In genomic region chr6:93848942-93849790, GRCm38 (mm10) we compare ENCODE assay signal across 12 mouse cellular contexts.
DNase-seq lines count a peak whose midpoint lies in the region; ATAC-seq and TF ChIP-seq lines count a peak whose summit lies in the region.
"Had no signal": no experiment of that assay in that cellular context is flagged by ENCODE, and none has a peak within 500 bp of the region (broad histone marks: within the 10 kb centered on the region; RNA-seq: fewer than 3 reads in every experiment).

No protein-coding gene starts in this region.

- H3K36me3 ChIP-seq in forebrain, postnatal 0 days (ENCODE audit: insufficient read depth): no peaks in the 10 kb centered on the region
- no peaks in the 10 kb centered on the region for H3K36me3 ChIP-seq in midbrain, embryonic 15.5 days (replicated peaks)
- no peaks in the 10 kb centered on the region for H3K36me3 ChIP-seq in intestine, embryonic 16.5 days (ENCODE audit: control insufficient read depth, insufficient read depth, low read length)
- H3K36me3 ChIP-seq: stomach, embryonic 15.5 days had no signal

- no peak overlapping the region for H3K4me3 ChIP-seq in forebrain, postnatal 0 days (ENCODE audit: low read depth, low read length)
- H3K4me3 ChIP-seq in midbrain, embryonic 15.5 days: no peak overlapping the region
- no peak overlapping the region for H3K4me3 ChIP-seq in intestine, embryonic 16.5 days (ENCODE audit: low read length)
- H3K4me3 ChIP-seq: heart, adult 2 months; stomach, embryonic 15.5 days had no signal

- no peak for TF ChIP-seq CTCF in forebrain, postnatal 0 days (IDR thresholded peaks at IDR 0.05; ENCODE audit: low read depth)

- H3K4me2 ChIP-seq in forebrain, postnatal 0 days (ENCODE audit: low read depth): no peak overlapping the region
- no peak overlapping the region for H3K4me2 ChIP-seq in midbrain, embryonic 15.5 days
- H3K4me2 ChIP-seq in intestine, embryonic 16.5 days (ENCODE audit: low read depth, low read length): no peak overlapping the region
- H3K4me2 ChIP-seq: stomach, embryonic 15.5 days had no signal

- H3K27ac ChIP-seq in forebrain, postnatal 0 days (ENCODE audit: low read depth, low read length): peak overlapping the region; percentile 47; the same call in 1 of the 2 replicates
- peak overlapping the region; percentile 55 for H3K27ac ChIP-seq in midbrain, embryonic 15.5 days
- H3K27ac ChIP-seq in intestine, embryonic 16.5 days (ENCODE audit: low read length): no peak overlapping the region
- H3K27ac ChIP-seq: heart, adult 2 months; macrophage; stomach, embryonic 15.5 days had no signal

- 18% methylated on average over 7 of the region's 7 CpGs for WGBS in forebrain, postnatal 0 days
- 18% methylated on average over 7 of the region's 7 CpGs for WGBS in midbrain, embryonic 15.5 days
- WGBS in intestine, embryonic 16.5 days: 55% methylated on average over 7 of the region's 7 CpGs

- no peak overlapping the region for H3K9ac ChIP-seq in forebrain, postnatal 0 days
- H3K9ac ChIP-seq in midbrain, embryonic 15.5 days: no peak overlapping the region
- H3K9ac ChIP-seq in intestine, embryonic 16.5 days (ENCODE audit: low read depth, low read length): no peak overlapping the region
- H3K9ac ChIP-seq: stomach, embryonic 15.5 days had no signal

- peaks cover 12% of the 10 kb centered on the region for H3K4me1 ChIP-seq in forebrain, postnatal 0 days (ENCODE audit: insufficient read depth)
- peaks cover 32% of the 10 kb centered on the region for H3K4me1 ChIP-seq in midbrain, embryonic 15.5 days
- no peaks in the 10 kb centered on the region for H3K4me1 ChIP-seq in intestine, embryonic 16.5 days (ENCODE audit: control insufficient read depth, insufficient read depth, low read length)
- H3K4me1 ChIP-seq: stomach, embryonic 15.5 days had no signal

- DNase-seq in WW6 (ENCODE audit: low read depth, low spot score): peak; percentile 36
- peak; percentile 48 for DNase-seq in embryo, embryonic 11 days
- peak; percentile 49 for DNase-seq in forebrain, postnatal 0 days
- no peak for DNase-seq in ovary, adult 18-20 months (ENCODE audit: low spot score)
- no peak for DNase-seq in lung, postnatal 4 days
- DNase-seq in kidney, postnatal 36 days: no peak
- DNase-seq: heart, adult 2 months had no signal

- no peaks in the 10 kb centered on the region for H3K27me3 ChIP-seq in forebrain, postnatal 0 days (ENCODE audit: insufficient read depth, low read length)
- H3K27me3 ChIP-seq in midbrain, embryonic 15.5 days (replicated peaks): no peaks in the 10 kb centered on the region
- no peaks in the 10 kb centered on the region for H3K27me3 ChIP-seq in intestine, embryonic 16.5 days (replicated peaks; ENCODE audit: control insufficient read depth, insufficient read depth, low read length)
- H3K27me3 ChIP-seq: stomach, embryonic 15.5 days had no signal

- no peaks in the 10 kb centered on the region for H3K9me3 ChIP-seq in forebrain, postnatal 0 days (ENCODE audit: low read length)
- no peaks in the 10 kb centered on the region for H3K9me3 ChIP-seq in midbrain, embryonic 15.5 days
- H3K9me3 ChIP-seq in intestine, embryonic 16.5 days (ENCODE audit: control insufficient read depth, low read length): no peaks in the 10 kb centered on the region
- H3K9me3 ChIP-seq: stomach, embryonic 15.5 days had no signal

- peak; percentile 63; the same call in 1 of the 2 replicates for ATAC-seq in forebrain, postnatal 0 days
- ATAC-seq in midbrain, embryonic 15.5 days (replicated peaks): 0 out of 2 replicates have a peak, but pooled peaks have one; percentile 41
- no peak for ATAC-seq in intestine, embryonic 16.5 days
- ATAC-seq: inflammation-experienced regulatory T-cells, adult 6 months had no signal

Comparison
In these comparisons a context has a peak if more than half of its experiments do, and no peak if none do; other contexts are left out.
1. DNase-seq: peak in WW6 (single experiment), embryo, embryonic 11 days (single experiment) and forebrain, postnatal 0 days (single experiment); none in ovary, adult 18-20 months (single experiment), lung, postnatal 4 days (0 of 2) and kidney, postnatal 36 days (0 of 2).